Mouse (Mus musculus) E14TG2a.4 (cell line): ENCODE results near the gene Adcy7.

Experiments
- CTCF ChIP-seq: conservative IDR thresholded peaks from 2 replicates; pipeline ENCODE4 v1.5.1; 2014; ENCODE audit warnings: low read length
- NANOG ChIP-seq: IDR thresholded peaks from 2 replicates; pipeline ENCODE4 v1.6.1; 2014; ENCODE audit warnings: borderline replicate concordance, low read length, mixed read lengths
- POU5F1 ChIP-seq: IDR thresholded peaks from 2 replicates; pipeline ENCODE4 v1.6.1; 2014; ENCODE audit warnings: low read length, borderline replicate concordance

- TF ChIP-seq CTCF: no peak
- TF ChIP-seq NANOG: no peak
- no peak for TF ChIP-seq POU5F1
These were observed 838 bp downstream of the Adcy7 start for GRCm38 (mm10) chr8:88273051-88273430.
